Mouse (Mus musculus) midbrain, embryonic 12.5 days (tissue): ENCODE results near the gene Vamp9. TPM values are rescaled to one million over a fixed set of nuclear protein-coding genes. Genes with fewer than 3 reads are reported as not detected.

Experiments used
- ATAC-seq: fragments of 200-750 bp; cut with Nextera tagmentation; 2 replicates; pipeline ENCODE4 v1.8.0; 2017; ENCODE audit warnings: low read depth, moderate TSS enrichment, moderate library complexity; ENCODE audit not compliant: low FRiP score
- H3K27ac ChIP-seq: fragments of 300-500 bp; sonication (generic); replicated peaks from 2 replicates; pipeline ENCODE4 v1.5.1; 2016; ENCODE audit warnings: mild to moderate bottlenecking
- H3K27me3 ChIP-seq: fragments of 300-500 bp; sonication (generic); 2 replicates; pipeline ENCODE4 v1.6.1; 2016; ENCODE audit warnings: mild to moderate bottlenecking
- H3K36me3 ChIP-seq: fragments of 300-500 bp; sonication (generic); 2 replicates; pipeline ENCODE4 v1.6.1; 2016
- H3K4me1 ChIP-seq: fragments of 300-500 bp; sonication (generic); 2 replicates; pipeline ENCODE4 v1.6.1; 2016
- H3K4me2 ChIP-seq: fragments of 300-500 bp; sonication (generic); replicated peaks from 2 replicates; pipeline ENCODE4 v1.6.1; 2016; ENCODE audit warnings: mild to moderate bottlenecking, moderate library complexity
- H3K4me3 ChIP-seq: fragments of 300-500 bp; sonication (generic); 2 replicates; pipeline ENCODE4 v1.5.1; 2016; ENCODE audit warnings: mild to moderate bottlenecking
- H3K9ac ChIP-seq: fragments of 300-500 bp; sonication (generic); replicated peaks from 2 replicates; pipeline ENCODE4 v1.6.1; 2016; ENCODE audit warnings: mild to moderate bottlenecking, moderate library complexity
- H3K9me3 ChIP-seq: fragments of 300-500 bp; sonication (generic); 2 replicates; pipeline ENCODE4 v1.6.1; 2016; ENCODE audit warnings: mild to moderate bottlenecking
- WGBS: fragments of 180-500 bp; shearing (Covaris S2); methylation state at CpG from one replicate; pipeline ENCODE4 v1.1.7; 2016; 5-methylcytosine and 5-hydroxymethylcytosine counted together
- polyA plus RNA-seq: library from polyadenylated mRNA; unstranded; fragments of >200 nt; fragmentation: Nextera tagmentation; extraction: Ambion mirVana; gene quantifications from 2 replicates; pipeline ENCODE4 v1.2.1, GENCODE M21; 2016

Gene Vamp9
- polyA plus RNA-seq, 1 experiment from 2014 or later = 0.47 TPM

- no peak for ATAC-seq
- Histone ChIP-seq H3K27ac (no peak overlapping the region), H3K4me1 (no peaks in the 10 kb centered on the region), H3K27me3 (no peaks in the 10 kb centered on the region), H3K9me3 (no peaks in the 10 kb centered on the region), H3K4me3 (no peak overlapping the region), H3K9ac (no peak overlapping the region), H3K4me2 (no peak overlapping the region), H3K36me3 (no peaks in the 10 kb centered on the region)
- WGBS = 84% methylated on average over 1 of the region's 1 CpGs
Measured at GRCm38 (mm10) chr5:99887133-99887532, 18.9 kb upstream of the Vamp9 start.

- Histone ChIP-seq H3K27me3 (no peaks in the 10 kb centered on the region), H3K4me1 (no peaks in the 10 kb centered on the region), H3K4me3 (no peak overlapping the region), H3K9me3 (no peaks in the 10 kb centered on the region), H3K4me2 (no peak overlapping the region), H3K27ac (no peak overlapping the region), H3K36me3 (no peaks in the 10 kb centered on the region), H3K9ac (no peak overlapping the region)
- no peak for ATAC-seq
- 65% methylated on average over 12 of the region's 12 CpGs for WGBS
Measured at GRCm38 (mm10) chr5:99891516-99892441, 14.3 kb upstream of the Vamp9 start.

GRCm38 (mm10) chr5:99900041-99900440 lies 6.0 kb upstream of the Vamp9 start:
- Histone ChIP-seq H3K27me3 (peaks cover 13% of the 10 kb centered on the region), H3K4me1 (no peaks in the 10 kb centered on the region), H3K4me2 (no peak overlapping the region), H3K27ac (no peak overlapping the region), H3K4me3 (no peak overlapping the region), H3K36me3 (no peaks in the 10 kb centered on the region), H3K9me3 (no peaks in the 10 kb centered on the region), H3K9ac (no peak overlapping the region)
- 12% methylated on average over 6 of the region's 6 CpGs for WGBS
- peak; percentile 66; the same call in 1 of the 2 replicates for ATAC-seq

- Histone ChIP-seq H3K4me3 (no peak overlapping the region), H3K27ac (no peak overlapping the region), H3K4me2 (peak overlapping the region; percentile 58; the same call in 1 of the 2 replicates), H3K27me3 (peaks cover 4% of the 10 kb centered on the region), H3K36me3 (no peaks in the 10 kb centered on the region), H3K4me1 (peaks cover 4% of the 10 kb centered on the region; the same call in 1 of the 2 replicates), H3K9ac (no peak overlapping the region), H3K9me3 (no peaks in the 10 kb centered on the region)
- no peak for ATAC-seq
- 71% methylated on average over 7 of the region's 7 CpGs for WGBS
Measured at GRCm38 (mm10) chr5:99905731-99906130, 323 bp upstream of the Vamp9 start.

GRCm38 (mm10) chr5:99915494-99915893 lies 9.4 kb downstream of the Vamp9 start:
- Histone ChIP-seq H3K36me3 (no peaks in the 10 kb centered on the region), H3K4me1 (no peaks in the 10 kb centered on the region), H3K9me3 (no peaks in the 10 kb centered on the region), H3K9ac (no peak overlapping the region), H3K27ac (no peak overlapping the region), H3K4me3 (no peak overlapping the region), H3K4me2 (no peak overlapping the region), H3K27me3 (no peaks in the 10 kb centered on the region)
- no peak for ATAC-seq
- 54% methylated on average over 7 of the region's 7 CpGs for whole genome bisulfite sequencing

- WGBS = 83% methylated on average over 8 of the region's 8 CpGs
- Histone ChIP-seq H3K27ac (no peak overlapping the region), H3K27me3 (no peaks in the 10 kb centered on the region), H3K4me2 (no peak overlapping the region), H3K36me3 (no peaks in the 10 kb centered on the region), H3K4me1 (no peaks in the 10 kb centered on the region), H3K4me3 (no peak overlapping the region), H3K9ac (no peak overlapping the region), H3K9me3 (no peaks in the 10 kb centered on the region)
- ATAC-seq = no peak
Measured at GRCm38 (mm10) chr5:99922033-99922432, 16.0 kb downstream of the Vamp9 start.

- H3K27ac ChIP-seq = no peak overlapping the region
- ATAC-seq = no peak
- no peak overlapping the region for H3K4me2 ChIP-seq
- H3K36me3 ChIP-seq = no peaks in the 10 kb centered on the region
- no peaks in the 10 kb centered on the region for H3K27me3 ChIP-seq
- H3K9ac ChIP-seq = no peak overlapping the region
- no peak overlapping the region for H3K4me3 ChIP-seq
- H3K9me3 ChIP-seq = no peaks in the 10 kb centered on the region
- WGBS = 59% methylated on average over 4 of the region's 4 CpGs
- no peaks in the 10 kb centered on the region for H3K4me1 ChIP-seq
Measured at GRCm38 (mm10) chr5:99927951-99928350, 21.9 kb downstream of the Vamp9 start.

GRCm38 (mm10) chr5:99931910-99932309 lies 25.9 kb downstream of the Vamp9 start:
- no peaks in the 10 kb centered on the region for H3K27me3 ChIP-seq
- no peak for ATAC-seq
- 91% methylated on average over 6 of the region's 6 CpGs for WGBS

GRCm38 (mm10) chr5:99939440-99939839 lies 33.4 kb downstream of the Vamp9 start:
- Histone ChIP-seq H3K27me3 (no peaks in the 10 kb centered on the region), H3K9me3 (0 out of 2 replicates have a peak, but pooled peaks cover 5% of the 10 kb centered on the region), H3K9ac (no peak overlapping the region), H3K36me3 (no peaks in the 10 kb centered on the region), H3K27ac (no peak overlapping the region), H3K4me3 (no peak overlapping the region), H3K4me2 (no peak overlapping the region), H3K4me1 (peaks cover 3% of the 10 kb centered on the region; the same call in 1 of the 2 replicates)
- no peak for ATAC-seq
- 81% methylated on average over 3 of the region's 3 CpGs for WGBS

More at GRCm38 (mm10) chr5:99931910-99932309, 25.9 kb downstream of the Vamp9 start:
- Histone ChIP-seq H3K4me1 (no peaks in the 10 kb centered on the region), H3K4me2 (no peak overlapping the region), H3K4me3 (no peak overlapping the region), H3K27ac (no peak overlapping the region), H3K9ac (no peak overlapping the region), H3K9me3 (no peaks in the 10 kb centered on the region), H3K36me3 (no peaks in the 10 kb centered on the region)

- Histone ChIP-seq H3K27me3 (no peaks in the 10 kb centered on the region), H3K4me2 (no peak overlapping the region), H3K27ac (no peak overlapping the region), H3K9me3 (peaks cover 13% of the 10 kb centered on the region; the same call in 1 of the 2 replicates), H3K4me1 (peaks cover 3% of the 10 kb centered on the region; the same call in 1 of the 2 replicates), H3K36me3 (0 out of 2 replicates have a peak, but pooled peaks cover 9% of the 10 kb centered on the region), H3K4me3 (no peak overlapping the region), H3K9ac (no peak overlapping the region)
- 86% methylated on average over 10 of the region's 10 CpGs for WGBS
- ATAC-seq = no peak
Measured at GRCm38 (mm10) chr5:99941273-99941672, 35.2 kb downstream of the Vamp9 start.

- ATAC-seq = no peak
- no peak overlapping the region for H3K4me2 ChIP-seq
- H3K4me3 ChIP-seq = no peak overlapping the region
- H3K9me3 ChIP-seq = peaks cover 13% of the 10 kb centered on the region; the same call in 1 of the 2 replicates
- no peaks in the 10 kb centered on the region for H3K27me3 ChIP-seq
- H3K36me3 ChIP-seq = 0 out of 2 replicates have a peak, but pooled peaks cover 9% of the 10 kb centered on the region
- no peak overlapping the region for H3K27ac ChIP-seq
- peaks cover 3% of the 10 kb centered on the region; the same call in 1 of the 2 replicates for H3K4me1 ChIP-seq
- 43% methylated on average over 10 of the region's 10 CpGs for WGBS
- H3K9ac ChIP-seq = no peak overlapping the region
Measured at GRCm38 (mm10) chr5:99941776-99942502, 35.9 kb downstream of the Vamp9 start.

GRCm38 (mm10) chr5:99952513-99952912 lies 46.5 kb downstream of the Vamp9 start:
- Histone ChIP-seq H3K9me3 (no peaks in the 10 kb centered on the region), H3K4me2 (no peak overlapping the region), H3K27me3 (no peaks in the 10 kb centered on the region), H3K9ac (no peak overlapping the region), H3K4me3 (no peak overlapping the region), H3K4me1 (peaks cover 13% of the 10 kb centered on the region), H3K36me3 (peaks cover 11% of the 10 kb centered on the region), H3K27ac (no peak overlapping the region)
- 92% methylated on average over 5 of the region's 5 CpGs for WGBS
- 0 out of 2 replicates have a peak, but pooled peaks have one; percentile 21 for ATAC-seq
